Mouse (Mus musculus) layer of hippocampus, postnatal 14 days (tissue): Measurements from ENCODE around the gene Zfp1. TPM values are rescaled to one million over a fixed set of nuclear protein-coding genes. Genes with fewer than 3 reads are reported as not detected.

Source experiments
- DNase-seq, 2 experiments: peaks; one replicate each; pipeline ENCODE4 v3.0.0; 2021 to 2022; ENCODE audit warnings: low spot score in 2 of 2, mixed read lengths in 1 of 2
- total RNA-seq, 2 experiments: library from RNA; stranded (reverse); gene quantifications; 2 replicates each; pipeline ENCODE4 v1.2.3; 2021

Zfp1 gene
- total RNA-seq, 2 experiments from 2014 or later = 21.2 to 22.7 TPM

DNA sequence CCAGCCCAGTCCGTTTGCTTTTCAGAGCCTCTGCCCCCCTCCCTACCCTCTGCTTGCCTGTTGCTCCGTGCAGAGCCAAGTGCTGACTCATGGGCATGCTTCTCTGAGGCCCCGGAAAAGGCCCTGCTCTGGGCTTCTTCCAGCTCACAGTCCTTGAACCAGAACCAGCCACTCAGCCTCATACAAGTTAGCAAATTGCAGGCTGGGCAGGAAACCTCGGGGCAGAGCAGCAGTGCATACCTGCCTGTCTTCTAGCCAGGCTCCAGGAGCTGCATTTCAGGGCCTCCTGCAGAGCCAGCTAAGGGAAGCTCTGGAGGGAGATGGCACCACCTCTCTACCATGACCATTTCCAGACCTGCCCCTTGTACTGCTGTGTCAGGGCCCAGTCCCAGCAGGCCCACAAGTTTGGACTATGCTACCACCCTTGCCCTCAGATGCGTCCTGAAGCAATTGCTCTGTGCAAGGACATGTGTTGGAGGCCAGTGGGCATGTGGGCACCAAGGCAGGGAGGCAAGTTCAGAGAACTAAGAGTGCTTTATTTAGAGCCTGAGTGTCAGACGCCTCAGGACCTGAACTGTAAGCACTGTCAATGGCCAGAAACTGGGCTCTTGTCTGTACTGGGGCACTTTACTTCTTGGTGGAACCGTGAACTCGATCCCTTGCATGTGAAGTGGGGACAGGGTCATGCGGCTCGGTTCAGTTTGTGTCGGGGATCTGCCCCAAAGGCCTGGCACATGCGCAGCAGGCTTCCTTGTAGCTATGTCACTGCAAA is 18.9 kb upstream of the Zfp1 start:
- peak; percentile 37 to 60 for DNase-seq

- DNase-seq = no peak
Measured at GRCm38 (mm10) chr8:111624853-111625221, 18.4 kb upstream of the Zfp1 start.

- DNase-seq = peak; percentile 56 to 75
Measured at GRCm38 (mm10) chr8:111625694-111626527, 17.3 kb upstream of the Zfp1 start.

DNA sequence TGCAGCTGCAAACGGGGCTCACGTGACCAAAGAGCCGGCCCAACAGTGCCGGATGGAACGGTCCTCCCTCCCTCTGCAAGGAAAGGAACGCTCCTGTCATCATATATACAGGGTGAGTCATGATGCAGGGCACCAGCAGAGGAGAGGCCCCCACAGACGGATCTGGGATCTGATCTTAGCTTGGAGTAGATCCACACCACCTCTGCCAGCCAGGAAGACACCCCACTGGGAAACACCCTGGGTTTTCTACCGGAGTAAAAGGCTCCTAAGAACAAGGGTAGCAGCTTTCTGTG is 16.7 kb upstream of the Zfp1 start:
- DNase-seq = no peak

- no peak for DNase-seq
Measured at GRCm38 (mm10) chr8:111626933-111627332, 16.3 kb upstream of the Zfp1 start.

DNA sequence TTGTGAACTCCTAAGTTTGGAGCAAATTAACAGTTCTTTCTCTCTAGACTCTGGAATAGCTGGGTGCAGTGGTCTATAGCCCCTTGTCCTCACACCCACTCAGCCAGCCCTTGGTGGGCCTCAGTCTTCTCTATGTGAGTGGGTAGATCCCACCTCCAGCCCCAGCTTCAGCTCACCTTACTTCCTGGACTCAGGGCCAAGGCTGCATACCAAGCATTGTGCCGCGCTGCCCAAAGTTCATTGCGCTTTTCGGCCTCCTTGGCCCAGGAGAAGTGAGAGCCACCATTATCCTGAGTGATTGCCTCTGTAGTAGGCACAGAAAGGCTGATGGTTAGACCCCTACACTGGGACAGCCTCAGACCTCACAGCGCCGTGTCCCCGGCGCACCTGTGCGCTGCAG is 15.3 kb upstream of the Zfp1 start:
- no peak for DNase-seq

DNA sequence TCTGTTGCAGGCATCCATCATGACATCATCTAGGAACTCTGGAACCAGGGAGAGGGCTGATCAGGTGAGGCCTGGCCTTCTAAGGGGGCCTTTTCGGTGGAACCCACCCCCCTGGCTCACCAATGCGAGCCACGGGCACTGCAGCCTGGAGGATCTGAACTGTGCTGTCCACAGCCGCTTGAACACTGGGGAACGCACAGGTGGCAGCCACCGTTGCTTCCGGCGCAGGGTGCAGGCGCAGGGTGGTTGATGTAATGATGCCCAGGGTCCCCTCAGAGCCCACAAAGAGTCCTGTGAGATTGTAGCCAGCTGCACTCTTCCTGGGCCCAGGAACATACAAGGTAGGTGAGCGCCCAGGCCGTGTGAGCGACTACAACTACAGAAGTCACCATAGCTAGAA is 14.8 kb upstream of the Zfp1 start:
- DNase-seq = no peak

- no peak for DNase-seq
Measured at GRCm38 (mm10) chr8:111628894-111629501, 14.2 kb upstream of the Zfp1 start.

DNA sequence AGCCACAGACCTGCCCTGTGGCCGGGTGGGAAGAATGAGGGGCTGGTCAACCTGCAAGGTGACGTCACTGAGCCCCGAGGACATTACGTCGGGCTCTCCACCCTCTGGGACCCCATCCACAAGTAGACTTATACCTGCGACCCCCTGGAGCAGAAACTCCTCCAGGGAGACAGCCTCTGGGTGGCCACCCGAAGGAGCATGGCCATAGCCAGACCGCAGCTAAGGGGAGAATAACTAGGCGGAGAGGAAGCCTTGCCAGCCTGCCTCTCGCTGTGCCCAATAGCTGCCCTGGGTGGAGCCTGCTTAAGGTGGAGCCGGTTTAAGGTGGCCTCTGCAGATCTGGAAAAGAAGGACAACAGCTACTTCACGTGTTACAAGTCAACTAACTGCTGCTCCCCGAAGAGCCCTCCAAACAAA is 13.1 kb upstream of the Zfp1 start, which contains the start of gene Ldhd:
TSS of gene Ldhd (minus strand) at position 270 of the 417 bp plus-strand sequence.
- peak in 1 of 2 experiments; percentile 48 for DNase-seq

DNA sequence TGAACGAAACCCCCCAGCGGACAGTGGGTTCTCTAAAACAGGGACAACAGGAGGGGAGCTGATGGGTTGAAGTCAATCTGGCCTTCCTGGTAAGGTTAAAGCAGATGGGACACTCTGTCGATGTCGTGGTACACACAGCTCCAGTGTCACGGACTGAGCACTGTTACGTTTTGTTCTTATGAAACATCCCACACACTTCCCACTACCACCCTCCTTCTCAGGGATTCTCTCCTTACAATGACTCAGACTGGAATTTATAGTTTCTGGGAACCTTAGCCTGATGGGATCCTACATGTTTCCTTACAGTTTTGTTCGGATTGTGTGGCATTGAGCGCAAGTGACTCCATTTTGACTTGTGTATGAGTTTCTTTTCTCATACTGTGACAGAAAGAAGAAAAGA is 11.6 kb upstream of the Zfp1 start:
- DNase-seq = no peak

DNA sequence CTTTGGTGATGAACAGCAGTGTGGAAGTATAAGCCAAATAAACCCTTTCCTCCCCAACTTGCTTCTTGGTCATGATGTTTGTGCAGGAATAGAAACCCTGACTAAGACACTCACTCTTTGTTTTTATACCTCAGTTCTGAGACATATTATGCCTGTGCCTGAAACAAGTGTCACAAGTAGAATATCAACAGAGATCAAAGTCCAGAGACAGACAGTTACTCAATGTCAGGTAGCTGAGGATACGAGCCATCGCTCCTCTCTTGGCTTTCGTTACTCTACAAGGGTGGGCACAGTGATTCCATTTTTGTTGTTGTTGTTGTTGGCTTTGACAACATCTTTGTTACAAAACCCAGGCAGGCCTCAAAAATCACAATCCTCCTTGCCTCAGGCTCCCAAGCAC is 10.2 kb upstream of the Zfp1 start:
- no peak for DNase-seq

GRCm38 (mm10) chr8:111638086-111638485 is 5.1 kb upstream of the Zfp1 start:
- no peak for DNase-seq

- DNase-seq = no peak
Measured at GRCm38 (mm10) chr8:111641064-111641463, 2.1 kb upstream of the Zfp1 start.

- no peak for DNase-seq
Measured at GRCm38 (mm10) chr8:111642496-111642895, 705 bp upstream of the Zfp1 start.

- no peak for DNase-seq
Measured at GRCm38 (mm10) chr8:111642939-111643263, 300 bp upstream of the Zfp1 start.

- peak in 1 of 2 experiments; percentile 33 for DNase-seq
Measured at GRCm38 (mm10) chr8:111644286-111645051, 1.3 kb downstream of the Zfp1 start.

DNA sequence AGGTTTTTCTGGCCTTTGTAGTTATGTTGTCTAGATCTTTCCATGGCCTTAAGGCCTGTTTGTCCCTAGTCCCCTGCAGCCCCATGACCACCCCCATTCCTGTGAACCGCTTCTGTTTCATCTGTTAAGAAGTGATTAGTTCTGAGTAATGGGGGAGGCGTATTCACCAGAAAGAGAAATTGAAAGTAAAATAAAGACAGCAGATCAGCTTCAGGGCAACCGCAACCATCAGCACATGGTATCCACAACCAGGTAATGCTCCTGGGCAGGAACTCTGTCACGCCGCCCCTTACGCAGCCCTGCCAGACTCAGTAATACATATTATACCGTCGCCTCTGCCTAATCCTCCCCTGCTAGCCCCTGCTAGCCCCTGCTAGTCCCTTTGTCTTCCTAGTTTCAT is 2.5 kb downstream of the Zfp1 start:
- DNase-seq = no peak

- DNase-seq = no peak
Measured at GRCm38 (mm10) chr8:111648834-111649233, 5.6 kb downstream of the Zfp1 start.

DNA sequence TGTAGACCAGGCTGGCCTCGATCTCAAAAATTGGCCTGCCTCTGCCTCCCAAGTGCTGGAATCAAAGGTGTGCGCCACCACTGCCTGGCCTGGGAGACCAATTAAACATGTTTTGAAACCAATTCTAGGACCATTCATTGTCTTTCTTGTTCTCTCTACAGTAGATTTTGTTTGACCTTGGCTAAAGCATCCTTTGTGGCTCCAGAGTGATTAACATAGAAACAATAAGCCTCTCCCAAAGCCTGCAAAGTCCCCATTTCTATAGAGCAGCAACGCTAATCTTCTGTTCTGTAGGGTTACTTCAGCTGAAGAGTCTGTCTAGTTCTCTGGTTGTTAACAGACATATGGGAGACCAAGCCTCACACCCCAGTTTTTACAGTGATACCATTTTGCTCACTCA is 7.5 kb downstream of the Zfp1 start:
- no peak for DNase-seq

- DNase-seq = no peak
Measured at GRCm38 (mm10) chr8:111653524-111653923, 10.3 kb downstream of the Zfp1 start.

DNA sequence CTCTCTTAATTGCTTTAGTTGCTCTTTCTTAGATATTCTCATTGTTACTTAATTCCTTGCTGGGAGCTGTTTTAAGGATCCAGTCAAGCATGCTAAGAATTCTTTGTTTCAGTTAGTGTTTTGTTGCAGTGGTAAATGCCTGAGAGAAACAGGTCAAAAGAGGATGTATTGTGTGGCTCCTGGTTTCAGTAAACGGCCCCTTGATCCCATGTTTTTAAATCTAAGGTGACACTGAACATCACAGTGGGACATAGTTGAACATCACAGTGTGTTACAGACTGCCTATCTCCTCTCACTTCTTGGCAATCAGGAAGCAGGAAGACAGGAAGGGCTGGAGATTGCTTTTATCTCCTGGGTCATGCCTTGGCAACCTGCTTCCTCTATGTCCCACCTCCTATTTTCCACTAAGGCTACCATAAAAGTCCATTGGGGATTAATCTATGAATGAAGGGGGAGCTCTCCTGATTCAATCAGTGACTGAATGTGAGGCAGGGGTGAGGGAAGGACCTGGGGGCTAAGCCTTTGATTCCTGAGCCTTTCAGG is 14.2 kb downstream of the Zfp1 start:
- DNase-seq = no peak
